Mouse (Mus musculus) urinary bladder, adult 2 months (tissue): ENCODE measurements around the gene Gpr107. TPM values are rescaled to one million over a fixed set of nuclear protein-coding genes. Genes with fewer than 3 reads are reported as not detected.
"Not testable (repeated sequence)": the region's sequence is repeated elsewhere in the genome, so short reads cannot be mapped to it uniquely, and the experiment has no call there.

ENCODE experiments used
- DNase-seq: peaks from one replicate; pipeline ENCODE4 v3.0.0; 2022; ENCODE audit warnings: low spot score
- polyA plus RNA-seq: library from polyadenylated mRNA; depleted of rRNA; stranded (reverse); fragments of >200 nt; gene quantifications from 2 replicates; pipeline ENCODE4 v1.2.3, GENCODE M21; 2012

Gpr107 gene
- polyA plus RNA-seq, 1 experiment = 24.2 TPM

- no peak for DNase-seq
Observed at GRCm38 (mm10) chr2:31156846-31157245, 4.7 kb downstream of the Gpr107 start.

DNA sequence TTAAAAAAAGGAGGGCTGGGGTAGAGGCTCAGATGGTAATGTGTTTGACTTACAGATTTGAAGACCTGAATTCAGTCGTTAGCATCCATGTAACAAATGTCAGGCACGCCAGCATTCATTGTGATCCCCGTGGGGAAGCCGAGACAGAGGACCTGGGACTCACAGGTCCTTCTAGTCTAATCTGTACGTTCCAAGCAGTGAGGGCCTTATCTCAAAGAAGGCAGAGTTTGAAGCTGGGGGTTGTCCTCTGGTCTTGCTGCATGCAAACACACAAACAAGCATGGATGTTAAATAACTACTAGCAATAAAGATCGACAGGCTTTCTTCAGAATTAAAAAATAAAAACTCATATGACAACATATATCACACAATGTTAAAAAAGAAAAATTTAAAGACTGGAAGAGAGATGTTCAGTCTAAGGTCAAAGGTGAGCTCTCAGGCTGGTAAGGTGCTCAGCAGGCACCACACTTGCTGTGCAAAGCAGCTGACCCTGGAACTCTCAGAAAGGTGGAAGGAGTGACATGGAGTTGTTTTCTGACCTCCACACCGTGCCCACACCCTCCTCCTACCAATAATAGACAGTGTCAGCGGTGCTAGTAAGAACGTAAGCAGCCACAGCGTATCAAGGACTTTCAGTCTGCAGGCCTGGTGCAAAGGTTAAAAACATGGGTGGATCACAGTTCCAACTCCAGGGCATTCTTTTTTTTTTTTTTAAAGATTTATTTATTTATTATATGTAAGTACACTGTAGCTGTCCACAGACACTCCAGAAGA, 8.2 kb downstream of the Gpr107 start:
- no peak for DNase-seq

DNA sequence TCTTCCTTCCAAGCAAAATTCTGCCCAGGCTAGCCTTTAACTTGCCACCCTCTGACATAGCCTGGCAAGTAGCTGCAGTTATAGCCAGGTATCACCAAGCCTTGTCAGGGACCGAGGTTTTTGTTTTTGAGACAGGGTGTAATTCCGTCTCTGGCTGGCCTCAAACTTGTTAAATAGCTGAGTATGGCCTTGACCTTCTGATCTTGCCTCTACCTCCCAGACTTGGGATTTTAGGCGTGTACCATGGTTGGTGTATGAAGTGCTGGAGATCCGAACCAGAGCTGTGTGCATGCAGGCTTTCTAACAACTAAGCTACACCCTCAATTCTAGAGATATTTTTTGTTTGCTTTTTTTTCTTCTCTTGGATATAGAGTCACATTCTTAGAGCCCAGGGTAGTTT, 9.5 kb downstream of the Gpr107 start:
- DNase-seq = no peak

DNA sequence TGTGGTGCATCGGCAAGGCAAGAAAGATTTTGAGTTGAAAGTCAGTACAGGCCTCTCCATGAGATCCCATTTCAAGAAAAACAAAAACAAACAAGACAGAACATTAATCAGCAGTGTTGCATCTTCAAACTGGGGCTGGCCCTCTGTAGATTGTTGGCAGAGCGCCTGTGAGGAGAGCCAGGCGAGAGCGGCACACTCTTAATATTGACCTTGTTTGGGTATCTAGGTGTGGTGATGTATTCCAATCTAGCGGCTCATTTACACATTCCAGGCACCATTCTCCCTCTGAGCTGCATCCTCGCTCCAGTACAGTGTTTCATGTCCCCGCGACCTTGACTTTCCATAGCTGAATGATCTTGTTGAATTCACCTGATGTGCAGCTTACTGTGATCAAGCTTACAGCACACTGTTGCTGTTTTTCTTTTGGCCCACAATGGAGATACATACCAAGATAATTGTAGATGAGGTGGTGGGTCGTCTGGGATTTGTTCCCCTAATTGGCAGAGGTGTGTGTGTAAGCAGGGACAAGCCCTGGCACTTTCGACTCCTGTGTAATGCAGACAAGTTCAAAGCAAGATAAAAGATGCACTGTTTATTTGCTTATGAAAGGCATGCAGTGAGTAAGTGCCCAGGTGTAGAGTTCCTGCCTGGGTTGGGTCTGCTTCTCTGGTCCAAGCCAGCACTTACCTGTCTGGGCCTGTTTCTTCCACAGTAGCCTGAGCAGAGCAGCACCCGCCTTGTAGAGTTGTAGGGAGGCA, 11.4 kb downstream of the Gpr107 start:
- DNase-seq = peak; percentile 30

DNA sequence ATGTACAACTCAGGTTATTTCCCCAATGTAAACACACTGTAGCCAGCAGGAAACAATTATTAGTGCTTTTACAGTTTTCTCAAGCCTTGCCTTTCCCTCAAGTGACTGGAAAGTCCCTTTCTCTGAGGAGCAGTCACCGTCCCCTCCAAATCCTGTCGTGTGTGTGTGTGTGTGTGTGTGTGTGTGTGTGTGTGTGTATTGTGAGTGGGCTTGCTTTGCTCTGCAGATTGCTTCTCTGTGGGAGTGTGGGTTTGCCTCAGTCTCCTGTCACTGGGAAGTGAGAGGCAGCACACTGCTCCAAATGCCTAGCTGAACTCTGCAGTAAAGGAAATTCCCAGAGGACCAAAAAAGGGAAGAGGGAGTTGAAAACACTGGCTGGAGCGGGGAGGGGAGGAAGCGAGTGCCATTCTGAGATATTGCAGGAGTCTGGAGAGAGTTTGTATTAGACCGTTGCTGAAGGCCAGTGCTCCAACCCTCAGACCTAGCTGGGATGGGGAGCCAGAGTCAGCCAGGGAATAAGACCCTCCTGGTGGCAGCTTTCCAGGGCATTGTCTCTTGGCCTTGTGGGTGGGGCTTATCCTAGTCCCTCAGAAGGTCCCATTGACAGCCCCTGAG, 12.8 kb downstream of the Gpr107 start:
- DNase-seq = no peak

DNA sequence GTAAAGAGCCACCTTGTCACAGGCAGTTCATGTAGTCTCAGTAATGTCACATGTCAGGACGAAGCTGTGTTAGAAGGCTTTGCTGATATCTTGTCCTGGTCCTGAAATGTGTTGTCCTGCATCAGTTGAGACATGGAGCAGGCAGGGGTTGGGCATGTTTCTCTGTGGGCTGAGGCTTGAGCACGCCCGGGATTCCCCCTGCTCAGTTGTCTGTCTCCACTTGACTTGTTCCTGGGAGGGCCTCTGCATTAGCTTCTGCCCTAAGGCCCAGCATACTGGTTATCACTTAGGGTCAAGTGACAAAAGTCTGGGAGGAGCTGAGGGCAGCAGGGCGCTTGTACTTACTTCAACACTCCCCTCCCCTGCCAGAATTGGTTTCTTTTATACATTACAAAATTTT, 13.4 kb downstream of the Gpr107 start:
- DNase-seq = no peak

- DNase-seq = not testable (repeated sequence)
Observed at GRCm38 (mm10) chr2:31167571-31167970, 15.5 kb downstream of the Gpr107 start.

DNA sequence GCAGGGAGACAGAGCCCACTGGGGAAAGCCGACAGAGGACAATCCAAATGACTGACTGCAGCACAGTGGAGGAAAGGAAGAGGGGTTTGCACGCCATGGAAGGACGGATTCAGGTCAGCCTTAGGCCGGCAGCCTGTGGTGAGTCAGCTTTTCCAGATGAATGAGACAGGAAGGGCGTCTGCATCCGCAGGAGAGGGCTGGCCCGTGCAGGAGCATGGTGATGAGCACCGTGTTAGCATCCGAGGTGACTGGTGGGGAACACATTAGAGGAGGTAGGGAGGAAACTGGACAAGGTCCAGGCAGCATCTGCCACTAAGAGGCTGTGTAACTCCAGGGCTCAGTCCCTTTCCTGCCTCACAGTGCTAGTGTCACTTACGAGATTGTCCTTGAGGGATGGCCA, 16.9 kb downstream of the Gpr107 start:
- DNase-seq = no peak

- DNase-seq = no peak
Observed at GRCm38 (mm10) chr2:31170164-31170563, 18.0 kb downstream of the Gpr107 start.

GRCm38 (mm10) chr2:31172001-31172400, 19.9 kb downstream of the Gpr107 start:
- DNase-seq = no peak

DNA sequence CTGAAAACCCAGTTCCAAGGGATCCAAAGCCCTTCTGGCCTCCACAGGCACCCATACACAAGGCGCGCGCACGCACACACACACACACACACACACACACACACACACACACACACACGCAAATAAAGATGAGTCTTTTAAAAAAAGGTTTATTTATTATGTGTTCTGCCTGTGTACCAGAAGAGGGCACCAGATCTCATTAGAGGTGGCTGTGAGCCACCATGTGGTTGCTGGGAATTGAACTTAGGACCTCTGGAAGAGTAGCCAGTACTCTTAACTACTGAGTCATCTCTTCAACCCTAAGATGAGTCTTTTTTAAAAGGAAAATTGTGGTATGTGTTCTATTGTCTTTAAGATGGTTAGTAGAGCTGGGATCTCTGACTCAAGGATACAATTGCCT, 20.4 kb downstream of the Gpr107 start:
- no peak for DNase-seq

DNA sequence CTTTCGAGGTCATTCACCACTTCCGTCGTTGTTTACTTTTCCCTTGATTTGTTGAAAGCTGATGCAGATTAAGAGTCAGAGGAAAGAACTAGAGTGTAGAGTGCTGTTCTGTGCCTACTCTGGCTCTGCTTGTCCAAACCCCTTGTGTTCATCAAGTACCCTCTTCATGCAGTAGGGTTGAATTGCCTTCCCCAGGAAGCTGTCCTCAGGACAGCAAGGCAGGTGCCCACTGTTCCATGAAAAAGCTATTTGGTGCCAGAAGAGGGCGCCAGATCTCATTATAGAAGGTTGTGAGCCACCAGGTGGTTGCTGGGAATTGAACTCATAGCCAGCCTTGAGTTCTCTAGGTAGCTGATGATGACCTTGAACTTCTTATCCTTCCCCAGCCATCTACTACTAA, 21.2 kb downstream of the Gpr107 start:
- no peak for DNase-seq

DNA sequence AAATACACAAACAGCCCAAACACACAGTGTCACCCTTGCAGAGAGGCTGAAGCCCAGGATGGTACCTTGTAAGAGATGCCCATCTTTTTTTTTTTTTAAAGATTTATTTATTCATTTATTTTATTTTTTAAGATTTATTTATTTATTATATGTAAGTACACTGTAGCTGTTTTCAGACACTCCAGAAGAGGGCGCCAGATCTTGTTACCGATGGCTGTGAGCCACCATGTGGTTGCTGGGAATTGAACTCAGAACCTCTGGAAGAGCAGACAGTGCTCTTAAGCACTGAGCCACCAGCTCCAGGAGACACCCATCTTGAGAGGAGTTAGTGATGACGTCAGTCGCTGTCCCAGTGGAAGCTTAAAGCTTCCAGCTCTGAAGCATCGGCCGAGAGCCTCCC, 26.5 kb downstream of the Gpr107 start:
- DNase-seq = not testable (repeated sequence)

DNA sequence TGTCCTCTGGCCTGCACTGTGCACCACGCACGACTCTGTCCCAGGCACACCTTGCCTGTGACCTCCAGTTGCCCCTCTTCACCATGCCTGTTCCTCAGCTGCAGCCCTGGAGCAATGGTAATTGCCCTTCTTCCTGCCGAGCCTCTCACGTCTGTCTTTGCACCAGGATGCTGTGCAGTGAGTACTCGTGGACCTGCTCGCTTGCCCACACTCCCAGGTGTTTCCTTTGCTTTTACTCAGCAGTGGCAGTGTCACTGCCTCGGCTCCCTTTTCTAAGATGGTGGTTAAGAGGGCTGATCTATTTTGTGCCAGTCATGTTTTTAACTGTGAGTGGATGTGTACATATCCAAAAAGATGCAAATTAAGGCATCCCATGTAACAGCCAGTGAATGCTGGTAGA, 27.4 kb downstream of the Gpr107 start:
- DNase-seq = no peak

DNA sequence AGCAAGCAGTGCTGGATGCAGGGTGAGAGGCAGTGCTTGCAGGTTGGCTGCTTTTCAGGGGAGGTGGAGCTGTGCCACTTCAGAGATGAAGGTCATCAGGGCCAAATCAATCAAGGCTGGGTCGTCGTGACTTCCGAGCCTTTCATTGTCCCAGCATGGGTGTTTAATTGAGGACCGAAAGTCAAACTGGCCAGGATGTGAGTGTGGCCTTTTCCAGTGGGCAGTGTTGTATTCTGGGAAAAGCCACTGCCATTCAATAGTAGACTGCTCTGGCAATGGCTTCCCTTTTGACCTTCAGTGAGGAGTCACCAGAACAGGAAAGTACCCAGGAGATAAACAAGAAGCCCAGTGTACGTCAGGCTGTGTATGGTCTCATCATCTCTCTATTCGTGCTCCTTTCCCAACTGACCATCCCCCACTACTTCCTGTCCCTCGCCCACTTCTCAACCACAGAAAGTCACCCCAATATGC, 28.0 kb downstream of the Gpr107 start:
- DNase-seq = no peak

DNA sequence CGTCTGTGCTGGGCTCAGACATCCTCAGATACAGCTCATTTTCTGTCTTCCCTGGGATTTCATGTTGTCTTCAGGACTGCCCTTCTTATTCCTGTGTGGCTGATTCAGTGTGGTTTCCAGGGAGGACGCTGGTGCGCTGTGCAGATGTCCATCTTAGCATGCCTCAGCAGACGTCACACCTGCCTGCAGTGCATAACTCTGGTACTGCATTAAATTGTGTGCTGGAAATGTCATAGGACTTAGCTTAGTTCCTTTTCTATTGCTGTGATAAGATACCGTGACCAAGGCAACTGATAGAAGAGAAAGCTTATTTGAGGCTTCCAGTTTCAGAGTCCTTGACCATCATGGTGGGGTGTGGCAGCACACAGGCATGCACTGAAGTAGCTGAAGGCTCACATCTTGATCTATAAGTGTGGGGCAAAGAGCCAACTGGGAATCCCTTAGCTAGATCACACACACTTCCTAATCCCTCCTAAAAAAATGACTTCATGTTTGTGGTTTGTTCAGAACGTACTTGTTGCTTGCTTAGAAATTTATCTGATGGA, 30.7 kb downstream of the Gpr107 start:
- DNase-seq = no peak

- DNase-seq = no peak
Observed at GRCm38 (mm10) chr2:31183830-31184229, 31.7 kb downstream of the Gpr107 start.

DNA sequence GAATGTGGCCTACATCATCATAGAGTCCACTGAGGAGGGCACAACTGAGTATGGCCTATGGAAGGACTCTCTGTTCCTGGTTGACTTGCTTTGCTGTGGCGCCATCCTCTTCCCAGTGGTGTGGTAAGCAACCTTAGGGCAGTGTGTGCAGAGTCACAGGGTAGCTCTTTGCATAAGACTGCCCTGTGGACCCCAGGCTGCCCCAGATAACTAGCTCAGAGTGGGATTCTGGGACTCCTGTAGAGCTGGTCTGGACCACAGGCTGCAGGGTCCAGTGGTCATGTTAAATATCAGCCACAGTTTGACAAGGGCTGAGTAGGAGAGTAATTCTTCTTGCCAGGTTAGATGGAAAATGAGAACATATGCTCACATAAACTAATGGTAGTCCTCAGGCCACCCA, 36.6 kb downstream of the Gpr107 start:
- no peak for DNase-seq

DNA sequence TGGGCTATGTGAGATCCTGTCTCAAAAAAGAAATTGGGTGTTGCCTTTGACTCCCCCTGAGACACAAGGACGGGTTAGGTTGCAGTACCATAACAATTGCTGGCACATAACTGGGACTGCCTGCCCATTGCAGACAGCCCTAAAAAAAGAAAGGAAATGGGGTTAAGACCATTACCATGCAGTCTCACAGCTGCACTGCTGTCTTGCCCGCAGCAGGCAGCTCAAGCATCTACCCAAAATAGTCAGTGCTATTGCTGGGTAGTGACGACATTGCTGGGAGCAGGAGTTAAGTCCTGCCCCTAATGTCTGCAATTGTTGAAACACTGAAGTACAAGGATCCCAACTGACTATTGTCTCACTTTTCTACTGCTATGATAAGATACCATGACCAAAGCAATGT, 37.5 kb downstream of the Gpr107 start:
- DNase-seq = no peak

DNA sequence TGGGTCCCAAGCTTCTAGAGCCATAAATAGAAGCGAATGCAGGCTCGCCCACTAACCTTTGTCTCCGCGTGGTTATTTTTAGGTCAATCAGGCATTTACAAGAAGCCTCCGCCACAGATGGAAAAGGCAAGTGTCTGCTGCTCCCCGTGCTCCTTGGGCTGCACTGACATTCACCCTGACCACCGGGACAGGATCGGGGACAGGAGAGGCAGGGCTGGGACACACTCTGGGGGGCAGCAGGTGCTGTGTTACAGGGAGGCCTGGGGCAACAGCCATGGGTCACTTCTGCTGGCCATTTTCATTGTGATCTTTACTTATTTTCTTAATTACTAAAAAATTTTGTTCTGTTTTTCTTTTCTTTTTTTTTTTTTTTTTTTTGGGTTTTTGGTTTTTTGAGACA, 39.6 kb downstream of the Gpr107 start:
- DNase-seq = no peak

GRCm38 (mm10) chr2:31194356-31195021, 42.4 kb downstream of the Gpr107 start:
- no peak for DNase-seq

DNA sequence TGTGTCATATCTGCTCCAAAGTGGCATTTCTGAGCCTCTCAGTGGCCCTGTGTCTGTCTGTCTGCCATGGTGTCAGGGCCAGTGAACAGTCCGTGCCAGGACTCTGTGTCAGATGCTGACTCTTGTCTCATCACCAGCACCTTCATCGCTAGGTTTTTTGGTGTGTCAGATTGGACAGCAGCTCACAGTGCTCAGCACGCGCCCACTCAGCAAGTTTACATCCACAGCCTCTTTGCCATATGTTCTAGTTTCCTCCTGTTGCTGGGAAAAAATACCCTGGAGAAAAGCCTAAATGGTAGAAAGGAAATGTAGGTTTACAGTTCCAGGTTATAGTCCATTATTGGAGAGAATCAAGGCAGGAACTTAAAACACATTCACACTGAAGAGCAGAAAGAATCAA, 46.5 kb downstream of the Gpr107 start:
- no peak for DNase-seq
